Mouse (Mus musculus): ENCODE measurements around the gene Dlgap1. TPM values are rescaled to one million over a fixed set of nuclear protein-coding genes. Genes with fewer than 3 reads are reported as not detected.
A peak's percentile ranks its signal among the peaks of the same experiment; 100 is the strongest.
"Not testable (repeated sequence)": the region's sequence is repeated elsewhere in the genome, so short reads cannot be mapped to it uniquely, and the experiment has no call there.

The Dlgap1 gene
- total RNA-seq, 2 experiments from 2014 or later: 0.05 to 0.22 TPM

DNA sequence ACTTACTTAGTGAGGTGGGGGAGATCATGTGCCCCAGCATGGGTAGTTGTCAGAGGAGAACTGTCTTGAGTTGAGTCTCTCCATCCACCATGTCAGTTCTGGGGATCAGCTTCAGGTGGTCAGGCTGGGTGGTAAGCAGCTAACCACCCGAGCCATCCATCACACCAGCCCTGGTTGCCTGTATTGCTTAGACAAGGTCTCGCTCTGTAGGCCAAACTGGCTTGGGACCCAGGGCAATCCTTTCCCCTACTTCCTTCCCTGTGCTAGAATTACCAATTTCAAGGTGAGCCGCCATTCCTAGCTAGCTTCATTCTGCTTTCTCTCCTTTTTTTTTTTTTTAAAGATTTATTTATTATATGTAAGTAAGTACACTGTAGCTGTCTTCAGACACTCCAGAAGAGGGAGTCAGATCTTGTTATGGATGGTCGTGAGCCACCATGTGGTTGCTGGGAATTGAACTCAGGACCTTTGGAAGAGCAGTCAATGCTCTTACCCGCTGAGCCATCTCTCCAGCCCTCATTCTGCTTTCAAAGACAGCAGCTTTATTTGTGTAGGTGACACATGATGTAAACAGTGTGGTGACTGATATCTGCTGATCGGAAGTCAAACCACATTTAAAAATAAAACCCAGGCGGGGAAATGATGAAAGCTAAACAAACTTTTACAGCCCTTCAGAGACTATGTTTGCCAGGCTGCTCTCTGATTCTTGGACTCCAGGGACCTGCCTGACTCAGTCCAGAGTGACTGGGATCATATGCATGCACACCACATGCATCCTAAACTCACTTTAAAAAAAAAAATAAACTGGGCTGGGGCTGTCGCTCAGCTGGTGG is 828.3 kb downstream of the Dlgap1 start:
- DNase-seq: no peak
- no peak overlapping the region for H3K27ac ChIP-seq
- TF ChIP-seq CTCF (IDR thresholded peaks at IDR 0.05): no peak
- intact Hi-C loops (cut with DNase I): no loop called here
- H3K4me3 ChIP-seq: no peak overlapping the region

- TF ChIP-seq CTCF (IDR thresholded peaks at IDR 0.05): no peak
- Histone ChIP-seq H3K27ac (no peak overlapping the region), H3K4me3 (no peak overlapping the region)
- intact Hi-C loops (cut with DNase I): no loop called here
- no peak for DNase-seq
These were observed 828.8 kb downstream of the Dlgap1 start for GRCm38 (mm10) chr17:70797773-70798045.

- Histone ChIP-seq H3K27ac (no peak overlapping the region), H3K4me3 (no peak overlapping the region)
- intact Hi-C loops (cut with DNase I): no loop called here
- no peak for TF ChIP-seq CTCF (IDR thresholded peaks at IDR 0.05)
- DNase-seq: no peak
These were observed 830.4 kb downstream of the Dlgap1 start for GRCm38 (mm10) chr17:70799266-70799665.

- no peak for DNase-seq
- TF ChIP-seq CTCF (IDR thresholded peaks at IDR 0.05): no peak
- Histone ChIP-seq H3K4me3 (no peak overlapping the region), H3K27ac (no peak overlapping the region)
- intact Hi-C loops (cut with DNase I): no loop called here
These were observed 833.1 kb downstream of the Dlgap1 start for GRCm38 (mm10) chr17:70802022-70802421.

- intact Hi-C loops (cut with DNase I): no loop called here
- no peak for DNase-seq
- Histone ChIP-seq H3K4me3 (no peak overlapping the region), H3K27ac (no peak overlapping the region)
- no peak for TF ChIP-seq CTCF (IDR thresholded peaks at IDR 0.05)
These were observed 837.0 kb downstream of the Dlgap1 start for GRCm38 (mm10) chr17:70805866-70806265.

DNA sequence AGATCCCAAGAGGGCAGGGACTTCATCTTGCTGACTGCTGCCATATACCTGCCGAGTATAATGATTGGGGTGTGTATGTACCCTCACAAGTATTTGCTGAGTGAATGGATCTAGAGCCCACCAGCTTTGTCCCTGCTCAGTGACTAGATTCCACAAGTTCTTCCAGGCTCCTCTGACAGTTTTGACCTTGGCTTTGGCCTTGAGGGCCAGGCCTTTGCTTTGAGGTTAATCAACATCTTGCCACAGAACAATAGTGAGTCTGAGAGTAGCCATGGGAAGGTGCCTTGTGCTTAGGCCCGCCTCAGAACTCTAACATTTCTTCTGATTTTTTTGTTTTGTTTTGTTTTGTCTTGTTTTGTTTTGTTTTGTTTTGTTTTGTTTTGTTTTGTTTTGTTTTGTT is 837.7 kb downstream of the Dlgap1 start:
- Histone ChIP-seq H3K4me3 (no peak overlapping the region), H3K27ac (no peak overlapping the region)
- DNase-seq: no peak
- intact Hi-C loops (cut with DNase I): no loop called here
- no peak for TF ChIP-seq CTCF (IDR thresholded peaks at IDR 0.05)

- intact Hi-C loops (cut with DNase I): no loop called here
- TF ChIP-seq CTCF (IDR thresholded peaks at IDR 0.05): no peak
- H3K4me3 ChIP-seq: no peak overlapping the region
- no peak for DNase-seq
- H3K27ac ChIP-seq: no peak overlapping the region
These were observed 839.0 kb downstream of the Dlgap1 start for GRCm38 (mm10) chr17:70807885-70808284.

DNA sequence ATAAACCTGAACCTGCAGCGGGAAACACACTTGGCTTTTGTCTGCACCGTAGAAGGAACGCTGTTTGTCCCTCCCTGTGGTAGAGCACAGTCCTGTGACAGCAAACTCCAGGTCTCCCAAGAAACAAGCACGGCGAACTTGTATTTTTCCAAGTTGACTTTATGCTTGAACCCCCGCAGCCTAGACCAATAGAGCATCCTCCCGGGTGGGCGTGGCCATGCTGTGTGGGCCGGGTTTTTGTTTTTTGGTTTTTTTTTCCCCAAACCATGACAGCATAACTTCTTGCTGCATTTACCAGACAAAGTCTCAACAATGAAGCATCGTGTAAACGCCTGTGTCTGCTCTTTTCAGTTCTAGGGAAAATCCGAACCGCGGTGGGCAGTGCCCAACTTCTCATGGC is 840.0 kb downstream of the Dlgap1 start:
- H3K27ac ChIP-seq: no peak overlapping the region
- H3K4me3 ChIP-seq: no peak overlapping the region
- DNase-seq: no peak
- TF ChIP-seq CTCF (IDR thresholded peaks at IDR 0.05): no peak
- intact Hi-C loops (cut with DNase I): no loop called here

DNA sequence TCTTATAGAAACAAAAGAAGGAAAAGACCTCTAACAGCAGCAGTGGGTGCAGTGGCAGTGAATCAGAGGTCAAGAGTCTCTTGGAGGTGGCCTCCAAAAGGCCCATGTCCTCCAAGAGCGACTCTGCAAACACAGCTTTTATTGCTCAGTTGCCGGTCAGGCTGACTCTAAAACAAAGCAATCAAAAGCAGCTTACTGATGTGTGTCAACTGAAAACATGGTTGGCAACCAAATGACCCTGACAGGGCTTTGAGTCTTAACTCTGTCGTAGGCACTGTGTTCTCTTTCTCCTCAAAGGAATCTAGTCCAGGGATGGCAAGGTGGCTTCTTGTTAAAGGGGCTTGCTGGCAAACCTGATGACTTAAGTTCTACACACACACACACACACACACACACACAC is 840.9 kb downstream of the Dlgap1 start:
- intact Hi-C loops (cut with DNase I): no loop called here
- H3K27ac ChIP-seq: no peak overlapping the region
- H3K4me3 ChIP-seq: no peak overlapping the region
- TF ChIP-seq CTCF (IDR thresholded peaks at IDR 0.05): no peak
- DNase-seq: no peak

DNA sequence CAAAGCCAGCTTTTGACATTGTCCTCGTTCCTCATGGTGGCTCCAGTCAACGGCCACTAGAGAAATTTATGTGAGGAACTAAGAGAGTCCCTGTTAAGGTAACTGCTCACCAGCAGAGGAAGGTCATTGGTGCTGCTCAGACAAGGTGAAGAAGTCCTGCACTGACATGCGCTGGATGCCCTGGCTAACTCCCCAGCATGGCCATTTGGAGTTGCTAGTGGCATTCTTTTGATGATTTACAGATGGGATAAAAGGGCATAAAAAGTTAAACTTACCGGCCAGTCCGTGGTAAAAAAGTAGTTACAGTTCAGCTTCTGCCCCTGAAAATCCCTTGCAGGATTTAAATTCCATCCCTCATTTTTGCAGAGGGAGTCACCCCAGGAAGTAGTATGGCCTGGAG is 841.9 kb downstream of the Dlgap1 start:
- intact Hi-C loops (cut with DNase I): no loop called here
- TF ChIP-seq CTCF (IDR thresholded peaks at IDR 0.05): no peak
- no peak overlapping the region for H3K27ac ChIP-seq
- H3K4me3 ChIP-seq: no peak overlapping the region
- DNase-seq: no peak

GRCm38 (mm10) chr17:70815001-70815400 is 846.1 kb downstream of the Dlgap1 start:
- DNase-seq: no peak
- Histone ChIP-seq H3K4me3 (no peak overlapping the region), H3K27ac (no peak overlapping the region)
- intact Hi-C loops (cut with DNase I): no loop called here
- no peak for TF ChIP-seq CTCF (IDR thresholded peaks at IDR 0.05)

GRCm38 (mm10) chr17:70817862-70818451 is 849.1 kb downstream of the Dlgap1 start:
- no peak for TF ChIP-seq CTCF (IDR thresholded peaks at IDR 0.05)
- Histone ChIP-seq H3K27ac (no peak overlapping the region), H3K4me3 (peak overlapping the region; percentile 67)
- intact Hi-C loops (cut with DNase I): no loop called here
- peak; percentile 20 for DNase-seq

DNA sequence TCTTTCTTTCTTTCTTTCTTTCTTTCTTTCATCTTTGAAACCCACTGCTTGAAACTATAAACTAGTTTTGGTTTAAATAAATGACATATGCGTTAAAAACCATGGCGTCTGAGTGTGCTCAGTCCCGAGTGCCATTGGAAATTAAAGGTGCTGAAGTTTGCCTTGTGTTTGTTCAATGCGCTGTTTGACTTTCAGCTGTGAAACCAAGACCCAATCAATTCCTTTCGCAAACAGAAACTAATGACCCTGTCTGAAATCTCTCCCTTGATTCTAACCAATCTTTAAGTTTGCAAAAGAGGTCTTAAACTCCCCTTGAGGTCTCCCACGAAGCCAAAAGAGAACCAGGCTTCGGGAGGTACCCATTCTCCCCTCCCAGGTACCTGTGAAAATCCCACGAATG is 854.2 kb downstream of the Dlgap1 start:
- TF ChIP-seq CTCF (IDR thresholded peaks at IDR 0.05): no peak
- intact Hi-C loops (cut with DNase I): no loop called here

DNA sequence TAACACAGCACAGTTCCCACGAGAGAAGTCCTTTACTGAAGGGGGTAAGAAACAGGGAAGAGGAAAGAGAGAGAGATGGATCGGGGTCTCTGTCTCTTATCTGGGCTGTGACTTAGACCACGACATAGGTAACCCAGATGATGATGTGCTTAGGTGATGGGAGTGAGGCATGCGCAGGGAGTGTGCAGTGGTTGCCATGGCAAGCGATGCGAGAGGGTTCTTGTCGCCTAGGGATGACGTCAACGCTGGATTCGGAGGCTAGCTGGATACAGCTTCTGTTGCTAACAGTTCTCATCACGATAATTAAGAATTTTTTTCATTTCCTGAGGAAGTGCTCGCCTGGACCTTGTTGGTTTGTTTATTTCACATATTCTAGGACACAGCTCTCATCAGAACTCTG is 857.4 kb downstream of the Dlgap1 start:
- Histone ChIP-seq H3K27ac (no peak overlapping the region), H3K4me3 (no peak overlapping the region)
- no peak for DNase-seq
- intact Hi-C loops (cut with DNase I): no loop called here
- no peak for TF ChIP-seq CTCF (IDR thresholded peaks at IDR 0.05)

More for the DNA sequence above, 854.2 kb downstream of the Dlgap1 start:
- DNase-seq: no peak
- H3K4me3 ChIP-seq: no peak overlapping the region
- H3K27ac ChIP-seq: no peak overlapping the region

- DNase-seq; intact Hi-C loops (cut with DNase I): not testable (repeated sequence)
These were observed 858.7 kb downstream of the Dlgap1 start for GRCm38 (mm10) chr17:70827463-70828179.

More at GRCm38 (mm10) chr17:70827463-70828179, 858.7 kb downstream of the Dlgap1 start:
- not testable (repeated sequence) for H3K27ac ChIP-seq, H3K4me3 ChIP-seq

Measured in gastrocnemius, adult 2 months (tissue).